Mouse (Mus musculus): ENCODE measurements around the gene Gpc5. TPM values are rescaled to one million over a fixed set of nuclear protein-coding genes. Genes with fewer than 3 reads are reported as not detected.
"Not testable (repeated sequence)": the region's sequence is repeated elsewhere in the genome, so short reads cannot be mapped to it uniquely, and the experiment has no call there.

Gpc5 gene
- total RNA-seq (2021): under 1 TPM in 1 of 2 experiments, not detected in 1; 0.99 TPM
- long read RNA-seq, experiment 1: 0 reads
- long read RNA-seq, experiment 2: 0 reads

DNA sequence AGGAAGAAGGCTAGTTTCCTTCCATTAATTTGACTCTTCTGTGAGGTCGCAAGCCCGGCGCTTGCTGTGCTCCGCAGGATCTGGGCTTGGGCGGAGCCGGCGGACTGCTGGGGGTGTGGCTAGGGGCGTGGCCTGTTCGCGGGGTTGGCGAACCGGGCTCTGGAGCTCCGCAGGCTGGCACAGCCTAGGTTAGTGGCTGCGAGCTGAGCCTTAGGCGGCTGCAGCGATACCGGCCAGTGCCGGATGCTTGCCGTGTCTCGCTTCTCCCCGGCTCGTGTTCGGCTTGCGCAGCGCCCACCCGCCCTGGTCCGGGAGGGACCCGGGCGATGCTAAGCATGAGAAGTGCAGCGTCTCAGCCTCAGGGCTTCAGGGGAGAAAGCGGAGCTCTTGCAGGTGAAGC is at the start of gene Gpc5:
Gpc5 (plus strand) TSS at position 135 of the 400 bp plus-strand sequence.
- DNase-seq (ENCODE audit: low spot score in 2 of 2): peak; percentile 85

DNA sequence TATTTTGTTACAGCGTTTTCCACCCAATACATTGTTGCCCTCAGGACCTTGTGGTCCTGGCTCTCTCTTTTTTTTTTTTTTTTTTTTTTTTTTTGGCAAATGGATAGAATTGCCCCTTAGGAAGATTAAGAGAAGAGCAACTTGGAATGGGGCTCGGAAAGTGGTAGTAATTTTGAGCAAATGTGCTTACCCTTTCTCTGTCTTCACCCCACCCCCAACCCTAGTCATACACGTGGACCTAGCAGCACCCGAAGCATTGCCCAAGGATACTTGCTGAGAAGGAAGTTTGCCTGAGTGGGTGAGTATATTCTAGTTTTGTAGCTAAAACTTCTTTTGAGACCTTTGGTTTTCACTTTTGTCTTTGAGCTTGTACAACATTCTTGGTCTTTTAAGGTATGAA is 49.4 kb upstream of the Gpc5 start:
- DNase-seq (ENCODE audit: low spot score in 2 of 2): no peak

DNA sequence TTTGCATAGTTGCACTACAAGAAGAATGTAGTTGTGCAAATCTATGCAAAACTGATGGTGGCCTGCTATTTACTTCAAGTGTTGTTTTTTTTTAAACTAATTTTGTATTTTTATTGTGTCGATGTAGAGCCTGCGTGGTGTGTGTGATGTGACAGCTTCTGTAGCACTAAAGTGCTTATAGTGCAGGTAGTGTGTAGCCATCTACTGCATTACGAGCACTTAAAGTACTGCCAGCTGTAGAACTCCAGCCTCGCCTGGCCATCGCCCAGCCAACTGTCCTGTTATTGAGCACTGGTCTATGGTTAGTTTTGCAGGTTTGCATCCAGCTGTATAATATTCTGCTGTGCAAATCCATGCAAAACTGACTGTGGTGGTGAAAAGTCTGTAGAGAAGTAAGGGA is 48.0 kb upstream of the Gpc5 start:
- no peak for DNase-seq (ENCODE audit: low spot score in 2 of 2)

DNA sequence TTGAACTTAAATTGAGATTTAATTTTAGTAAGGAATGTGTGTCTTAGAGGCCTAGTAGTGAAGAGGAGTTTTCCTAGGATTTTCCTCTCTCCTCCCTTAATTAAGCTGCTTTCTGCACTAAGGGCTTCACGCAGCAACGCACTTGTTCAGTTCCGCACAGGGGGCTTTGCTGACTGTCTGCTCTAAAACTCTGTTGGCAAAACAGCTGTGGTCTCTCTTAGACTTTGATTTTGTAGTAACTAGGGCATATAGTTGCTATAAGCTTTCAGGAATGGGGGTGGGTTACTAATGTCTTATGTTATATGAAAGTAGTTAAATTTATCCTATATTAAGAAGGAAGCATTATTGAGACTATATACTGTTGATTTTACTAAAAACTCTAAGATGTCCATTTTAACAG is 46.3 kb upstream of the Gpc5 start:
- DNase-seq (ENCODE audit: low spot score in 2 of 2): no peak

DNA sequence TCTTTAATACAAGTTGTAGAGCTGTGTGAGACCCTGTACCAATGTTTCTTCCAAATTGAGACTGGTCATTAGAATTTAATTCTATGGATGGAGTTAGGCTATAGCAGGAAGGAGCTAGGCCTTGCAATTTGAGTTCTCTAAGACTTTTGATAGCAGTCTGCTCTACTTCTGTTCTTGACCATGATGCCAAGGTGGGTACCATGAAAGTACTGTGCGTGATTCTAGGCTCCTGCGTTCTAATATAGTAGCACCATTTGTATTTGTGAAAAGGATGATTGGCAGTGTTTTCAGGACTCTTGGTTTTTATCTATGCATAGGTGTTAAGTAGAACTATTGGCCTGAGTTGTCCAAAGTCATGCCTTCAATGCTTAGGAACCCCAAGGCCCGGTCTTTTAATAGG is 44.7 kb upstream of the Gpc5 start:
- no peak for DNase-seq (ENCODE audit: low spot score in 2 of 2)

DNA sequence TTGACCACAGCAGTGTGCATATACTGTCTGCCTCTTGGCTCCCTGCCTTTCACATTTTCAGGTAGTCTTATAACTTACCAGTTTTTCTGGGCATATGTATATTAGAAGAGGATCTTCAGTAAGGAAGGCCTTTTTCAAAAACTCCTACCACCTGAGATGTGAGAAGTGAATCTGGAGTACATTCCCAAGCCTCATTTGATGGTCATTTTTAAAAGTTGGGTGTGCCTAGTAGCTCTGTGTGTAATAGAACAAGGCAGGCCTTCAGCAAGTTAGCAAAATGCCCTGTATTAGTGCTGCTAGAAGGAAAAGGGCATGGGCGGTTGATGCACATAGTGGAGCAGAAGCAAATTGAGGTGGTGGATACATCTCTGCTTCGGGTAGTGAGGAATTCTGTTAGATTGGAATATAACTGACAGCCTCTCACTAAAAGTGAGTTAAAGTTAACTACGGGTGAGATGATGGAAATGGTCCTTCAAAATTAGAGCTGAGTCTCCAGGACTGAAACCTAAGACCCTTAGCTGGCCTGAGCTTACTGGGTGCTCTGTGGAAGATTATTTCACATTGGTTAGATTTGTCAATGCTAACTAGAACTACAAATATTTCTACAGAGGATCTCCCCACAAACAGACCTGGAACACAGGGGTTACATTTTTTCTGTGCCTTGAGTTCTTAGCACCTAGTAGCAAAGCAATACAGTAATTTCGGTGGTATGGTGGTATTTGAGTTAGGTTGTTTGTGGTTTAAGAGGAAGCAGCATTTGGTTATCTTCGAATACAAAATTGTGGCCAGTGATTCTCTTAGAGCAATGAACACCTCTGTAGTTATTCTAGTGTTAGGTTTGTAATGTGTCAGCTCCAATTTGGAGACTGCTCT is 43.8 kb upstream of the Gpc5 start:
- no peak for DNase-seq (ENCODE audit: low spot score in 2 of 2)

DNA sequence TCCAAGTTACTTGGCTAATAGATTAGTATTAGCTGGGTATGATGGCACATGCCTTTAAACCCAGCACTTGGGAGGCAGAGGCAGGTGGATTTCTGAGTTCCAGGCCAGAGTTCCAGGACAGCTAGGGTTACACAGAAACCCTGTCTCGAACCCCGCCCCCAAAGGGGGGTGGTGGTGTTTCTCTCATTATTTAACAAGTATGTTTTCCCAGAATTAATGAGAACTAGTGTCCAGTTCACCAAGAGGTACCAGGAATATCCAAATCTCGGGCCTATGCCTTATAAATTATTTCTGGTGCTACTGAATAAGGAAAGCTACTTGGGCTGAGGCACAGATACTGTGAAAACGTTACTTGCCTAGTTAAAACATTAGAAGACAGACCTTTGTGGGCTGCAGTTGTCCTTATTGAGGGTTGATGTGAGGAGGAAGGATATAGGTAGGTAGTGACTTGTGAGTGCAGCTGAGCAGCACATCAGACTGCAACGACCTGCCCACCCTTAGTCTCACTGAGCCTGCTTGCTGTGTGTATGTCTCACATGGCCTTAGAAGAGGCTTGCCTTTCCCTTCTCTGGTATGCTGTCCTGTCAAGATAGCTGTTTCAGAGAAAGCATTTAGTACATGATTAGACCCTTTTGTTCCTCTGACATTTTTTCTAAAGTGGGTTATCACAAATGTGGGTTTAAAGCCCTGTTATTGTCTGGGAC is 43.0 kb upstream of the Gpc5 start:
- DNase-seq (ENCODE audit: low spot score in 2 of 2): no peak

DNA sequence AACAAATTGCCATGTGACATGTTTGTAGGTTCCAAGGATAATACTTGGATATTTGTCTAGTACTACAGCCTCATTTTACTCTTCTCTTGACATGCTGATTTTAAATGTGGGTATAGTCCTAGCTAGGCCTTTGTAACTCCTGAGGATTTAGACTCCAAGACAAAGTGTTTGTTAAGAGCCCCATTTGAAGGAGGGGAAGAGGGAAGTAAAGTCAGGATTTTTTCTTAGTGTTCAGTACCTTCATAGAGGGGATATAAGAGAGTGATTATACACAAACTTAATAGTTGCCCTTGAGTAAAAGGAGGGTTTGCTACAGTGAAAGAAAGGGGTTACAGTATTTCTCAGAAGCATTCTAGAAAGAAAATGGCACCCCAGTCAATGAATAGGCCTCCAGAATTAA is 42.2 kb upstream of the Gpc5 start:
- no peak for DNase-seq (ENCODE audit: low spot score in 2 of 2)

DNA sequence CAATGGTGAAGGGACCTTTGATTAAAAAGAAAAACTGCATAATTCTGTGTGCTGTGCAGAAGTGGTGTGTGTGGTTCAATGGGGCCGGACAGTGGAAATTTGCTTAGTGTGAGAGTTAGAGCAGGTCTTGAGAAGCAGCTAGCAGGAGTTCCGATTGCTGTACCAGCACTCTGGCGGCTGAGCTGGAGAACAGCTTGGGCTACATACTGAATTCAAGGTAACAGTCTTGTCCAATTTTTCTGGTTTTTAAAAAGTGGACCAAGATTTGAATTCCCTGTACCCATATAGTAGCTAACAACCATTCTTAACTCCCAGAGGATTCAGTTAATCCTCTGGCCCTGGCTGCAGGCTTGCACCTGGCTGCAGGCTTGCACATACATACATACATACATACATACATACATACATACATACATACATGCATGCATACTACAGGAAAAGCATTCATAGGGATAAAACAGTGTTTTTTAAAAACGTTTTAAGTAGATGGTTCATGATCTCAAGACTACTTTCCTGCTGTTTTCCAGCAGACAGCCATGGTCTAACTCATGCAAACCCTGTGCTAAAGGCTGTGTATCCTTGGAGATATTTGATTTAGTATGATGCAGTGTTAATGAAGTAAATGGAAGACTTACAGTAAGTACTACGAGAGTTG is 40.8 kb upstream of the Gpc5 start:
- no peak for DNase-seq (ENCODE audit: low spot score in 2 of 2)

DNA sequence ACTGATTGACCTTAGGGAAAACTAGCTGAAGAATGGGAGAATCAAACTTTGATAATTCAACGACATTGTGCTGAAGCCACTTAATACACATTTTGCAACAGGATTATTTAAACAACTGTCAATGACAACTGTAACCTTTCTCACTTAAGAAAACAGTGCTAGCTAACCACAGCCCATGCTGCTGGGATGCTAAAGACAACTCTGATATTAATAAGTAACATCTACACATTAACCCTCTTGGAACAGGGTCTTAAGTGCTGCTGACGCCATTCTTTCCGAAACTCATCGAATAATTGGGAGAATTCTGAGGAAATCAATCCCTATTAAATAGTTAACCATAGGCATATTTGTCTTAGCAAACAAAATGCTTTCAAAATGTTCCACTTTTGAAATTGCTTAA is 39.6 kb upstream of the Gpc5 start:
- no peak for DNase-seq (ENCODE audit: low spot score in 2 of 2)

DNA sequence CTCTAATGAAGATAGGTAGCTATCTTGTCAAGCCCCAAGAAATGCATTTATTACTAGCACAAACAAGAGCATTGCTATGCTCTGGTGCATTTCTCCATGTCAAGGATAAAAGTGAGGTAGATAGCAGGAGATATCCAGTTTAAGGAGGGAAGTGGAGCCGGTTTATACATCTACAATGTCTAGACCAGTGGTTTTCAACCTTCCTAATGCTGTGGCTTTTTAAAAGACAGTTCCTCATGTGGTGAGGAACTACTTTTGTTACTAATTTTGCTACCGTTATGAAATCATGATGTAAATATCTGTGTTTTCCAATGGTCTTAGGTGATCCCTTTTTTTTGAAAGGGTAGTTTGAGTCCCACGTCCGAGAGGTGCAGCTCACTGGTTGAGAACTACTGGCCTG is 37.8 kb upstream of the Gpc5 start:
- no peak for DNase-seq (ENCODE audit: low spot score in 2 of 2)

DNA sequence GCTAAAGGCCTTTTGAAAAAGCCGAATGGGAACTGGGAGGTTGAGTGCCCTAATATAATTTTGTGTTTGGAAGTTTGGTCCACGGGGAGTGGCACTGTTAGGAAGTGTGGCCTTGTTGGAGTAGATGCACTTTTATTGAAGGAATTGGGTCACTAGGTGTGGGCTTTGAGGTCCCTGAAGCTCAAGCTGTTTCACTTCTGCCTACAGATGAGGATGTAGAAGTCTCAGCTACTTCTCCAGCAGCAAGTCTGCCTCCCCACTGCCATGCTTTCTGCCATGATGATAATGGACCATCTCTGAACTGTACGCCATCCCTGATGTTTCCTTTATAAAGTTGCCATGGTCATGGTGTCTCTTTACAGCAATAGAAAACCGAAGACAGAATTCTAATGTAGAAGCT is 34.5 kb upstream of the Gpc5 start:
- DNase-seq (ENCODE audit: low spot score in 2 of 2): no peak

DNA sequence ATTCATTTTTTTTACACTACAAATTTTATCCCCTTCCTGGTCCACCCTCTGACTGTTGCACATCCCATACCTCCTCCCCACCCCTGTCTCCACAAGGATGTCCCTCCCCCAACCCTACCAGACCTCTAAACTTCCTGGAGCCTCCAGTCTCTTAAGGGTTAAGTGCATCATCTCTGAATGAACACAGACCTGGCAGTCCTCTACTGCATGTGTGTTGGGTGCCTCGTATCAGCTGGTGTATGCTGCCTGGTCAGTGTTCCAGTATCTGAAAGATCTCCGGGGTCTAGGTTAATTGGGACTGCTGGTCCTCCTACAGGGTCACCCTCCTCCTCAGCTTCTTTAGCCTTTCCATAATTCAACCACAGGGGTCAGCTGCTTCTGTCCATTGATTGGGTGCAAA is 25.9 kb upstream of the Gpc5 start:
- not testable (repeated sequence) for DNase-seq (ENCODE audit: low spot score in 2 of 2)

DNA sequence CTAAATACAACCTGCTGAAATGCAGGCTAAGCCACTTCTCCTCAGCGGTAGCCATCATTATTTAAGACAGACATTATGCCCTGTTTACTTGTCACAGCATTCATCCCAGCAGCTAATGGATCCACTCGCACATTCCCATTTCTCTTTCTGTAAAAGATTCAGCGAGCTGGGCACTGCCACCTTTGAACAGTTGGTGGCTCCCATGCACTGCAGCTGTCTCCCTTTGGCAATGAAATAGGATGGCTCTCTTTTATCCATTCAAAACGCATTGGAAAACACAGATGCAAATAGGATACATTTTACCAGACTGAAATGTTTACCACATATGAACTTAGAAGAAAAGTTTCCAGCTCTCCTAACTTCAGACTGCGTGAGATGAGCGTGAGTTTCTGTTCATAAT is 21.5 kb upstream of the Gpc5 start:
- peak in 1 of 2 experiments; percentile 6 for DNase-seq (ENCODE audit: low spot score in 2 of 2)

DNA sequence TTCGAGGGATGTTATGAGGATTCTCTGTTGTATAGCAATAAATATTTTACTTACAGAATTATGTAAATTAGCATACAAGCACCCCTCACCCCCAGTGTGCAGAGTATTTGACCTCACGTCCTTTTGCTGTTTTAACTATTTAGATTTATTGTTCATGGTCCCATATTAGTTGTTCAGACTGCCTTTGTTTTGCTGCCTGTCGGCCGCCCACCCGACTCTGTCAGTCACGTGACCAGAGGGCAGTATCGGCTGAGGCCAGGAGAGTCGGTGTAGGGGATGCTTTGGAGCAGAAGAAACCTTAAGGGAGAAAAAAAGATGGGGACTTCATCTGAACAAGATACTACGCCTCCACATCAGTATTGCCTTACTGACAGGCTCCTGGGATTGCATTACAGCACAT is 14.7 kb upstream of the Gpc5 start:
- no peak for DNase-seq (ENCODE audit: low spot score in 2 of 2)

DNA sequence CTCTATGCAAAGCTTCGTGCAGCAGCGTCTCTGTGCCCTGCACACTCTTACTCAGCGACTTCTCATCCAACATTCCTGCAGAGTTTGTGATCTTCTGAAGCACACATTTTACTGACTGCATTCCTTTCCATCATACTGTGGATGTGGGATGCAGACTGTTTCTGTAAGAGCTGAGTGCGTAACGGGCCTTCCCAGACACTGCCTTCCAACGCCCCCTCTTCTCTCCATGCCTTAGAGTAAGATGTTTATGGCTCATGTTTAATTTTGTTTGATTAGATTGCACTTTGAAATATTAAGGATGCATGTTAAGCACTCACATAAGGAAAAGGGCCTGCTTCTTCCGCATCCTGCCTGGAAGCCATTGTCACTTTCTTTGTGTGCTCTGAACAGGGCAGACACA is 14.0 kb upstream of the Gpc5 start:
- DNase-seq (ENCODE audit: low spot score in 2 of 2): no peak

DNA sequence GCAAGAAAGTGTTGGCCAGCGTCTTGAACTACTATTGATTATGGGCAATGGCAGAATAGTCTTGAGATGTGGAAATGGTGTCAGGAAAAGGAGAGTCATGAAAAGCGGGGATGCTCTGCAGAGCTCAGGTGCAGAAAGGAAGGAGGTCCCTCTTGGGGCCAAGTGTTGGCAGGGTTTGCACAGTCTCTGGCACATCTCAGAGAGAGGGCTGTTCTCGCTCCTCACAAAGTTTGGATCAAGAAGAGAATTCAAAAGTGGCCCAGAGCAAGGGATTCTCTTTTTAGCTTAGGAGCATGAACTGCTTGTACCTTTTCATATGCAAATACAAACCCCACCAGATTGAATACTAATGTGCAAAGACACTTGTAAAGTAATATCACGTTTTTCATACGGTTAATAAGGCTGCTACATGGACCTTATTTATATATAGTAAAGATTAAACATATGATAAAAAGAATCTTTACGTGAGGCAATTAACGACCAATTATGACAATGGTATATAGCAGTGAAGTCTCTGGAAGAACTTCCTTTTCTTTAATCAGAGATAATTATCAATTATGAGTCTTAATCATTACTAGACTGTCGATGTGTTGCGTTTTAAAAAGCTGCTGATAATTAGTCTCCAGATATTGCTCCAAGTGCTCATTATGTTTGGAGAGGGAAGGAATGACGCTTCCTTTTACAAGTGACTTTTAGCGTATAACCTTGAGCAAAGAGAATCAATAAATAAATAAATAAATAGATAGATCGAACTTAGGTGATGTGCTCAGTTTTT is 10.1 kb upstream of the Gpc5 start:
- DNase-seq (ENCODE audit: low spot score in 2 of 2): no peak

DNA sequence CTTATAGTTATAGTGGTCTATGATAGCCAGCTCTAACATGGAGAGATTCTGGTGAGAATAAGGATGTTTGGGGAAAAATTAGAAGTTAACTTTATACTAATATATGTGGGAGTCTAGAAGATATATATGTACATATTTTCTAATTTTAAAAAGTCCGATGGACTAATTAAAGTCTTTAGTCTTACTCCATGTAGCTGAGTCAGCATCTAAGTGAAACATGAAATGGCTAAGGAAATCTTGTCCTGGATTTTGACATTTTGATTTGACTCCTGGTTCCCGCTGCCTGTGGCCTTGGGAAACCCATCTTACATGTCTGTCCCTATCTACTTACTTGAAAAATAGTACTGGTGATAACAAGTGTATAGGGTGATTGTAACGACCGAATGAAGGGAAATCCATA is 1.5 kb upstream of the Gpc5 start:
- DNase-seq (ENCODE audit: low spot score in 2 of 2): no peak

DNA sequence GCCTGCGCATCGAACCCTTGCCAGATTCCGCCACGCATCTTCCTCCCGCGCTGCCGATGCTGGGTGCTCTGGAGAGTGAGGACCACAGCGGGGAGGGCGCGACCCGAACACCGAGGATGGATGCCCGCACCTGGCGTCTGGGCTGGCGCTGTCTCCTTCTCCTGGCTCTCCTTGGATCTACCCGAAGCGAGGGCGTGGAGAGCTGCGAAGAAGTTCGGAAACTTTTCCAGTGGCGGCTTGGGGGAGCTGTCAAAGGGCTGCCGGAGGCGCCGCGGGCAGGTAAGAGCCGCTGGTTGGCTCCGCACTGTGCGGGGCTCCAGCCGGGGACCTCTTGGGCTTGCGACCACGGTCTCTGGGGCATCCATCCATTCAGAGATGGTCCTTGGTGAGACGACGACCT is 495 bp downstream of the Gpc5 start:
- peak in 1 of 2 experiments; percentile 3 for DNase-seq (ENCODE audit: low spot score in 2 of 2)

DNA sequence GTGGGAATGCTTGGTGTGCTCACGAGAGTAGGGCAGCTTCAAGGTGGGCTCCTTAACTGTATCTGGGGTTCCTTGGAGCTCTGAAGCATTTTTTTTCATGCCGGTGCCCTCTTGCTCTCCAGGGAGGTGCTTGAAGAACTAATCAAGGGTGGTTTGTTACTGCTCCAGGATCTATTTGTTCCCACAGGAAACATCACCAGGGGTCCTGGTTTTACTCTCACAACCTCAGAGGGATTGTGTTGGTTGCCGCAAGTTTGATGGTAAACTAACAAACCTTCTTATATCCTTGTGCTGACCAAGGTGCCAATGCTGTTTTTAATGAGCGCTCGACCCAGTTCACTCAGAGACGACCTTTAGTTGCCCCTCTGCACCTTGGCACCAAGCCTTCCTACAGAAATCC is 937 bp downstream of the Gpc5 start:
- DNase-seq (ENCODE audit: low spot score in 2 of 2): no peak

DNA sequence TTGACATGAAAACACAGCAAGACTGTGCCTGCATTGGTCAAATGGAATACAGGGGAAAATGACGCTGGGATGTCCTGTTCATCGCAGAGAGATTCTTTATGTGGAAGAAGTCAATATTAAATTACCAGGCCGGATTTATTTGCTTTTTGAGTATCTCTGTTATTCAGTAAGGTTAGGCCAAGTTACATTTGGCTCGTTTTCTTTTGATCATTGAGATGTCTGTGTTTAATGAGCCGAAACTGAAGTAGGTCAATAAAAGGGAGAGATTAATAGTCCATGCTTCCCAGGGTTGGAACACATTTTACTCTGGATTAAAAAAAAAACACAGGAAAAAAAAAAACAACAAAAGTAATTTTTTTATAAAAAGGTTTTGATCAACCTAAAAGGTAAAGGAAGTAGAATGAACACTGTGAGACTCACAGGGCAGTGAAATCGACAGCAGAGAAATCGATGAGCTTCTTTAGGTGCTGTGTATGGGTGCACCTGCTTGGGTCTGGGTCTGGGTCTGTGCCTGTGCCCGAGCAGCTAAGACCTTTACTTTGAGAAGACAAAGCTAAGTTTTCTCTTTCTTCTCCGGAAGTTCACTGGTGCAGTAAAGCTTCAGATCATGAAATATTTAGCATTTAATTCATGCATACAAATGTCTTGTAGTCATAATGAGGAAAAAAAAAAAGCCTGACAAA is 8.7 kb downstream of the Gpc5 start:
- DNase-seq (ENCODE audit: low spot score in 2 of 2): no peak
